Mouse (Mus musculus): Measurements from ENCODE around the gene Dapp1.
"Not testable (repeated sequence)": the region's sequence is repeated elsewhere in the genome, so short reads cannot be mapped to it uniquely, and the experiment has no call there.

The Dapp1 gene

GRCm38 (mm10) chr3:137989405-137989804 is 8.1 kb upstream of the Dapp1 start:
- DNase-seq (ENCODE audit: low spot score): no peak

DNA sequence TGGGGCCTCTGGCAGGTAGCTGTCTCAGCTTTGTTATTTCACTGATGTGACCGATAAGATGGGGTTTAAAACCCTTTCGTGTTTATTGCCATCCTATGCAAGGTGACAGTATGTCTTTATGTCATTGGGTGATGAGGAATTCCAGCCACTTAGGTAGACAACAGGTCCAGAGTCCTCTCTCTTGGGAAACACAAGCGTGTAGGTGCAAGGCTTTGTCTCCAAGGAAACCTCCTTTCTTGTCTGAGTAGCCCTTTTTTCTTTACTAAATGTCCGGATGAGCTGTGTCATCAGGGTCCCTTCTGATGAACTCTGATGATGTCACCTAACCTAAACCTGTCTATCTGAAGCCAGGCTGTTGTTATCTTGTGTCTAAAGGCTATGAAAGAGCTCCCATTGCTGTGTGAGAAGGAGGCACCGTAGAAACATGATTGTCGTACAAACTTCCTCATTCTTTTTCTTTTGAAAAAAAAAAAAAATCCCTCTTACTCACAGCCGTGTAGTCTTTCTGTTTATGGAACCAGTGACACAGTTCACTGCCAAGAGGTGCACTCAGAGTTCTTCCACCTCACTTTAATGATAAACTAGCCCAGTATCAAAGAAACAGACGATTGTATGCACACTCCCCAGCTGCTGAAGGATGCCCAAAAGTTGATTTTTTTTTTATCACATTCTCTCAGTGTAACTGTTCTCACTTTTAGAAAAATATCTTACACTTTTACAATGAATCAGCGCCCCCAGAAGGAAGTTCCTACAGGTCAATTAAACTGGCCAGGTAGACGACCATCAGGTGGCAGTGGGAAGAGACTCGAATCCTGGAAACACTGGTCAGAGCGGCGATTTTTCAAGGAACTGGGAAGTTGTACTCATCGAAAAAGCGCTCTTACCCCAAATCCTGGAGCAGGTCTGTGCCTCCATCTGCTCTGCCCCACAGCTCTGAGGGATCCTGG is 637 bp downstream of the Dapp1 start:
- no peak for DNase-seq (ENCODE audit: low spot score)

GRCm38 (mm10) chr3:137978233-137978632 is 3.1 kb downstream of the Dapp1 start:
- DNase-seq (ENCODE audit: low spot score): no peak

- no peak for DNase-seq (ENCODE audit: low spot score)
Measured at GRCm38 (mm10) chr3:137977629-137978041, 3.7 kb downstream of the Dapp1 start.

DNA sequence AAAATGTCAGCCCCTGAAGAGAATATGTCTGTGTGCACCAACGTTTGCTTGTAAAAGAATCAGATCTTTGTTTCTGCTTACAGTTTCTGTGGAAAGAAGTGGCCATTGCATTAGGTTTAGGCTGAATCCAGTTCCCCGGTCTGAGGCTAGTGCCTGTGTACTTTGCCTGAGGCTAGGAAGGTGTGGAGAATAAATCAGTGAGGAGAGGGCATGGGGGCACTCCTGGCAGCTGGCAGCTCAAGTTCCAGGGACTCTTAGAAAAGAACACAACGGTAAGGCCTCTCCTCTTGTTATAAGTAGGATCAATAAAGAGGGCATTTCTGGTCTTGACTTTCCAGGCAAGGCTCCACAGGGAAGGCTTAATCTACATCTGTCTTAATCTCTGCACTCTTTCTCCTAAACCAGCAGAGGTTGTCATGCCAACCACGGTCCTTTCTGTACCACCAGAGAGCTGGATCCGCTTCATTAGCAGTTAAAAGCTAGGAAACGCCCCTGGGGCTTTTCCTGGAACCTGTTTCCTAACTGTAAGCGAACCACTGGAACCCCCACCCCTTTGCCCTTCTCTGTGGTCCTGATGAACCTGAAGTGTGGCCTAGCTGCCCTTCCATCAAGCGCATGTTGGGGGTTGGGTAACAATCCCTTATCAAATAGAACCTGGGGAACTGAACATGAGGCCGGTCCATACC is 4.3 kb downstream of the Dapp1 start:
- DNase-seq (ENCODE audit: low spot score): no peak

- DNase-seq (ENCODE audit: low spot score): no peak
Measured at GRCm38 (mm10) chr3:137975856-137976423, 5.4 kb downstream of the Dapp1 start.

DNA sequence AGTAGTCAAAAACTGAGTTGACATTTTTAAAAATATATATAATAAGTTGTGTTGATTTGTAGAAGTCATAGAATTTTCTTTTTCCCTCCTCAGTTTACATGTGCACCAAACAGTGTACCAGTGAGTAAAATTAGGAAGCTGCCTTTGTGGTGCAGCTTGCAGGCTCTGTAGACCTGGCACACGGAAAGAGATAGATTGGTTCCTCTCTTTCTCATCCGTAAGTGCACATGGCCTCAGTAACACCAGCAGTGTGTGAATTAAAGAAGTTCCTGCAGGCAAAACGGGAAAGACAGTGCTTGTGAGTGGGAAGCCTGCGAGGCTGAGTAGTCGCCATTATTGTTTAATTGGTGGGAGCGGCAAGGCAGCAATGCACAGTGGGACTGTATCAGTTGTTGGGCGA is 5.9 kb downstream of the Dapp1 start:
- no peak for DNase-seq (ENCODE audit: low spot score)

GRCm38 (mm10) chr3:137974306-137974705 is 7.0 kb downstream of the Dapp1 start:
- DNase-seq (ENCODE audit: low spot score): no peak

DNA sequence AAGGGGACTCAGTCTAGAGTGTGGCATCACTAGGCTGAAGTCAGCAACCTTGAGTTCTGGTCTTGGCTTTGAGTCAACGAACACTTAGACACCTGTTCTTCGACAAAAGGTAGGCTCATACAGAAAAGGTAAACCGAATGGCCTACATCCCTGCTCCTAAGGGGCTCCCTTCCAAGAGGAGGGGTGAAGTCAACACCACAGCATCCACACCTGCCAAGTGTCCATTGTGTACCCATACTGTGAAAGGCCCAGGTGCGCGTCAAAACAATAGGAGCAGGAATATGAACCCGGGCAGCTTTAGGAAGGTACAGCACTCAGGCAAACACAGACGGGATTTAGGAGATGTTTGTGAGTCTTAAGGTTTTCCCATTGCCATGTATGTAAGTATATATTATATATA is 8.4 kb downstream of the Dapp1 start:
- no peak for DNase-seq (ENCODE audit: low spot score)

DNA sequence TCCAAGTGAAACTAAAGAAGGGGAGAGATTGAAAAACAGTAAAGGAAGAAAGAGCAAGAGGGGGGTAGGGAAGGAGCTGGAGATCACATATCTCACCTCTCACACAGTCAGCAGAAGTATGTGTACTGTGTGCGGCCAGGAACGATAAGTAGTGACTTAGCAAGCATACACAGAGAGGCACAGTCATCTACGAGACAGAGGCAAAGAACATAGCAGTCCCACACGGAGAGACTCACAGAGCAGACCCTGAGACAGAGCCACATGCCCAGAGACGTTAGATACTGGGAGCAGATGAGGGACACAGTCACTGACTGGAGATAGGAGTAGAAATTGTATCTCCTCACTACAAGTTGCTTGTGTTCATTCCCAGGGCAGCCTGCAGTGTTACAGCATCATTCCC is 9.1 kb downstream of the Dapp1 start:
- DNase-seq (ENCODE audit: low spot score): no peak

GRCm38 (mm10) chr3:137969951-137970350 is 11.4 kb downstream of the Dapp1 start:
- DNase-seq (ENCODE audit: low spot score): no peak

- no peak for DNase-seq (ENCODE audit: low spot score)
Measured at GRCm38 (mm10) chr3:137968820-137969486, 12.4 kb downstream of the Dapp1 start.

DNA sequence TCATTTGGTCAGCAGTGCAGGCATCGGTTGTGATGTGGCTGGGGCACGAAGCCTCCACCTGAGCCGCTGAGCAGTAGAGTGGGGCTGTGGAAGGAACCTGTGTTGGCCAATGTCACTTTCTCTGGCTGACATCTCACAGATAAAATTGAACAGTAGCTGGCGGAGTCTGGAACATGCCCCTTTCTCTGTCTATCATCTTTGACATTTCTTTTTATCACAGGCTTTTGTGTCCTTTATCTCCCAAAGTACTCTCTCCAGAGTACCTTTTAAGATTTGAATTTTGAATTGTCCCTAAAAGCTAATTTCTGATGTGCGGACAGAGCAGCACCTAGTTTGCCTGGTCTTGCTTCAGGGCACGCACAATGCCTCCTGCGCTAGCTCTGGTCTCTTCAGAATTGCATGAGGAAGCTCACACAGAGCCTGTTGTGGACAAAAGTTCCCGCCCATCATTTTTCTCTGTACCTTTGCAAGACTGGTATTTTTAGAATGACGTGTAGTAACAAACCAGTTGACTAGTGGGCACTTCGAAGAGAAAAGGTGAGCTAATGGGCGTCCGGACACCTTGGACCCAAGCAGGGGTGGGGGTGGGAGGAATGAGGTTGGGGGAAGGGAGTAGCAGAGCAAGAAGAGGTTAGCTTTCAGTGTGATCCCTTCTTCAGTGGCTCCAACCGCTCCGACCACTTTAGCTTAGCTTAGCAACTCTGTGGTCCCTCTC is 13.1 kb downstream of the Dapp1 start:
- DNase-seq (ENCODE audit: low spot score): no peak

DNA sequence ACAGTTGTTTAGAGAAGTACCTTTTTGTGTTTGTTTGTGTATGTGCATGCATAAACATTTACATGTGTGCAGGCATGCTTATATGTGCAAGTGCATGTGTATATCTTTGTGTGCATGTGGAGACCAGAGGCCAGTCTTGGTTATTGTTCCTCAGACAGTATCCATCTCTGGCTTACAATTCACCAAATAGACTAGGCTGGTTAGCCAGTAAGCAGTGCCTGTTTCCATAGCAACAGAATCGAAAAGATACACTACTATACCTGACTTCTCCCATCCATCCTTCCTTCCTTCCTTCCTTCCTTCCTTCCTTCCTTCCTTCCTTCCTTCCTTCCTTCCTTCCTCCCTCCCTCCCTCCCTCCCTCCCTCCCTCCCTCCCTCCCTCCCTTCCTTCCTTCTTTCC is 17.3 kb downstream of the Dapp1 start:
- DNase-seq (ENCODE audit: low spot score): not testable (repeated sequence)

DNA sequence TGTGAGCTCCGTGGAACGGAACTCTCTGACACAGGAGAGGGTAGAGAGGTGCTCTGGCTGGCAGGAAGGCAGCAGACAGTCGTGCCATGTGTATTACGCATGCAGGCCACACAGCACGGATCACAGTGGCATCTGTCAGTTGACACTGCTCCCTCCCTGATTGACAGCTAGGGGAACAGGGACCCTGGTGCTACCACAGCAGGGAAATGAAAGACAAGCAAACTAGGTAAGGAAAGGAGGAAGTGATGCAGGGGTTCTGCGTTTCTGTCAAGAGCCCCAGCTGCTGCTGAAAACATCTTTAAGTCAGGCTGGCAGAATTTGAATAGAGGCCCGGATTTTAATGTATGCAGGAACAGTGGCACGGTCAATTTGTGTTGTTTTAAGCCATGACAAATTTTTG is 17.8 kb downstream of the Dapp1 start:
- no peak for DNase-seq (ENCODE audit: low spot score)

DNA sequence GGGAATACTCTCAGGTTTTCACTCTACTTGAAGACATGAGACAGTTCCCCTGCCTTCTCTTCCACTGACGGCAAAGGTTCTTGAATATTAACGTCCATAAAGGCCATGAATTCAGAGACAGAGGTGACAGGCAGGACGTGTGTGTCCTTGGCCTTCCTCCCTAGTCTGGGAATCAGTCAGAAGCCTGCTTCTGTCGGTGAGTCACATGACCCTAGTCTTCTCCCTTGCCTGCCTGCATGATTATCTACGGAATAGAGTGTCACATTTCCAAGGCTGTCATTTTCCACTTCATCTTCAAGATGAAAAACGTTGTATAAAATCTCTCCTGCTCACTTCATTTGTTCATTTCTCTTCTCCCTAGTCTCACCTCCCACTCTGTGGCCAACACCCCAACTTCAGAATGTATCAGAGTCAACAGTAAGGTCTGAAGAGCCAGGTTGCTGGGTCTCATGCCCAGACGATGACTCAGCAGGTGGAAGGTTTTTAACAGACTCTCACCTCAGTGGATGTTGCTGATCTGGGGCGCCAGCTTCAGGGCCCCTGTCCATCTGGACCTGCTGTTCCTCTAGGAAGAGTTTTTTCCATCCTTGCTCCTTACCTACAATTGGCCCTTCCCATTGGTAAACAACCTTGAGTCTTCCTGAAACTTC is 19.5 kb downstream of the Dapp1 start:
- DNase-seq (ENCODE audit: low spot score): no peak

DNA sequence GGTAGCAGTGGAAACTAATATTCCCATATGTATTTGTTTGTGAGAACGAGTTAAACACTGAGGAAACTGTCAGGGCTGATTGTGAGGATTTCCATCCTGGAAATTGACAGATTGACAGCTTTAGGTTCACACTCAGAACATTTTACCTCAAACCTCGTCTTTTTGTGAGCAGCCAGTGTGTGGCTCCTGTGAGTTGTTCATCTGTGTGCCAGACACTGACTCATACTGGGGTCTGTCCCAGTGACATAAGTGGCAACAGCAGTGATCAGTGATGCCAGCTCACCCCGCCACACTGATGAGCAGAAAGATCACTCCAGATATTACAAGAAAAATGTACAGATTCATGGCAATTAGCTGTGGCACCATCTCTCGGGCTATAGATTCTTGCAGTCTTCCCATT is 21.9 kb downstream of the Dapp1 start:
- no peak for DNase-seq (ENCODE audit: low spot score)

GRCm38 (mm10) chr3:137958352-137958751 is 23.0 kb downstream of the Dapp1 start:
- no peak for DNase-seq (ENCODE audit: low spot score)

GRCm38 (mm10) chr3:137957864-137958263 is 23.5 kb downstream of the Dapp1 start:
- DNase-seq (ENCODE audit: low spot score): no peak

- no peak for DNase-seq (ENCODE audit: low spot score)
Measured at GRCm38 (mm10) chr3:137955560-137956081, 25.7 kb downstream of the Dapp1 start.
